Mouse (Mus musculus): ENCODE results near the gene Vcan.

Gene Vcan

GRCm38 (mm10) chr13:89726492-89726891 lies 15.8 kb downstream of the Vcan start:
- DNase-seq (ENCODE audit: low read depth, low spot score): no peak

GRCm38 (mm10) chr13:89720497-89720896 lies 21.8 kb downstream of the Vcan start:
- DNase-seq (ENCODE audit: low read depth, low spot score): peak; percentile 15

GRCm38 (mm10) chr13:89709497-89710201 lies 32.7 kb downstream of the Vcan start:
- no peak for DNase-seq (ENCODE audit: low read depth, low spot score)

- DNase-seq (ENCODE audit: low read depth, low spot score): no peak
These were observed 34.0 kb downstream of the Vcan start for GRCm38 (mm10) chr13:89708151-89708927.

GRCm38 (mm10) chr13:89702395-89702794 lies 39.9 kb downstream of the Vcan start:
- DNase-seq (ENCODE audit: low read depth, low spot score): peak; percentile 9

- no peak for DNase-seq (ENCODE audit: low read depth, low spot score)
These were observed 42.2 kb downstream of the Vcan start for GRCm38 (mm10) chr13:89699998-89700555.

- no peak for DNase-seq (ENCODE audit: low read depth, low spot score)
These were observed 49.7 kb downstream of the Vcan start for GRCm38 (mm10) chr13:89692597-89692996.

GRCm38 (mm10) chr13:89683490-89683889 lies 58.8 kb downstream of the Vcan start:
- no peak for DNase-seq (ENCODE audit: low read depth, low spot score)

GRCm38 (mm10) chr13:89682254-89682653 lies 60.1 kb downstream of the Vcan start:
- DNase-seq (ENCODE audit: low read depth, low spot score): no peak

GRCm38 (mm10) chr13:89679756-89680155 lies 62.6 kb downstream of the Vcan start:
- no peak for DNase-seq (ENCODE audit: low read depth, low spot score)

GRCm38 (mm10) chr13:89670505-89670904 lies 71.8 kb downstream of the Vcan start:
- no peak for DNase-seq (ENCODE audit: low read depth, low spot score)

GRCm38 (mm10) chr13:89668981-89669880 lies 73.1 kb downstream of the Vcan start:
- no peak for DNase-seq (ENCODE audit: low read depth, low spot score)

GRCm38 (mm10) chr13:89668069-89668468 lies 74.2 kb downstream of the Vcan start:
- DNase-seq (ENCODE audit: low read depth, low spot score): peak; percentile 58

GRCm38 (mm10) chr13:89661688-89662087 lies 80.6 kb downstream of the Vcan start:
- no peak for DNase-seq (ENCODE audit: low read depth, low spot score)

GRCm38 (mm10) chr13:89657046-89657445 lies 85.3 kb downstream of the Vcan start:
- no peak for DNase-seq (ENCODE audit: low read depth, low spot score)

- no peak for DNase-seq (ENCODE audit: low read depth, low spot score)
These were observed 89.0 kb downstream of the Vcan start for GRCm38 (mm10) chr13:89653279-89653678.

- DNase-seq (ENCODE audit: low read depth, low spot score): no peak
These were observed 89.5 kb downstream of the Vcan start for GRCm38 (mm10) chr13:89652773-89653172.

GRCm38 (mm10) chr13:89645589-89645988 lies 96.7 kb downstream of the Vcan start:
- no peak for DNase-seq (ENCODE audit: low read depth, low spot score)

GRCm38 (mm10) chr13:89637012-89637411 lies 105.3 kb downstream of the Vcan start:
- no peak for DNase-seq (ENCODE audit: low read depth, low spot score)

GRCm38 (mm10) chr13:89634137-89634683 lies 108.1 kb downstream of the Vcan start:
- peak; percentile 79 for DNase-seq (ENCODE audit: low read depth, low spot score)

- no peak for DNase-seq (ENCODE audit: low read depth, low spot score)
These were observed 123.2 kb downstream of the Vcan start for GRCm38 (mm10) chr13:89619064-89619463.

Data from A20 (cell line).